Mouse (Mus musculus) heart, postnatal 0 days (tissue): ENCODE results near the gene Efnb2. TPM values are rescaled to one million over a fixed set of nuclear protein-coding genes. Genes with fewer than 3 reads are reported as not detected.

Source experiments
- ATAC-seq: fragments of 200-750 bp; cut with Nextera tagmentation; 2 replicates; pipeline ENCODE4 v1.8.0; 2017; ENCODE audit warnings: low read depth, moderate number of reproducible peaks, moderate library complexity; ENCODE audit not compliant: insufficient read depth
- DNase-seq: peaks from one replicate; pipeline ENCODE4 v3.0.0-alpha.2; 2016; ENCODE audit warnings: low spot score
- H3K27ac ChIP-seq: fragments of 300-500 bp; sonication (generic); 2 replicates; pipeline ENCODE4 v1.5.1; 2014; ENCODE audit warnings: low read depth, mild to moderate bottlenecking
- H3K27me3 ChIP-seq: fragments of 300-500 bp; sonication (generic); 2 replicates; pipeline ENCODE4 v1.6.1; 2014; ENCODE audit warnings: low read length, mixed read lengths; ENCODE audit not compliant: control insufficient read depth, insufficient read depth
- H3K36me3 ChIP-seq: fragments of 300-500 bp; sonication (generic); replicated peaks from 2 replicates; pipeline ENCODE4 v1.6.1; 2014; ENCODE audit warnings: low read length, mixed read lengths; ENCODE audit not compliant: control insufficient read depth, insufficient read depth
- H3K4me1 ChIP-seq: fragments of 300-500 bp; sonication (generic); 2 replicates; pipeline ENCODE4 v1.6.1; 2014; ENCODE audit warnings: antibody characterized with exemption; ENCODE audit not compliant: control insufficient read depth, insufficient read depth
- H3K4me2 ChIP-seq: fragments of 300-500 bp; sonication (generic); 2 replicates; pipeline ENCODE4 v1.6.1; 2014; ENCODE audit warnings: low read depth, mild to moderate bottlenecking, low read length, moderate library complexity
- H3K4me3 ChIP-seq: fragments of 300-500 bp; sonication (generic); 2 replicates; pipeline ENCODE4 v1.5.1; 2014; ENCODE audit warnings: low read depth, low read length
- H3K9ac ChIP-seq: fragments of 300-500 bp; sonication (generic); replicated peaks from 2 replicates; pipeline ENCODE4 v1.6.1; 2014; ENCODE audit warnings: low read depth, low read length, mixed read lengths
- H3K9me3 ChIP-seq: fragments of 300-500 bp; sonication (generic); replicated peaks from 2 replicates; pipeline ENCODE4 v1.6.1; 2016; ENCODE audit warnings: low read length; ENCODE audit not compliant: control insufficient read depth
- CTCF ChIP-seq: IDR thresholded peaks from 2 replicates; pipeline ENCODE4 v1.5.1; 2016; ENCODE audit warnings: antibody characterized with exemption, control low read depth, low read depth
- EP300 ChIP-seq: IDR thresholded peaks from 2 replicates; pipeline ENCODE4 v1.6.1; 2016; ENCODE audit warnings: antibody characterized with exemption, low read depth
- WGBS: fragments of 180-500 bp; shearing (Covaris S2); extraction: QIAGEN DNeasy Blood & Tissue Kit; methylation state at CpG from one replicate; pipeline ENCODE4 v1.1.7; 2014; 5-methylcytosine and 5-hydroxymethylcytosine counted together
- polyA plus RNA-seq: library from polyadenylated mRNA; unstranded; fragments of >200 nt; fragmentation: Nextera tagmentation; extraction: Ambion mirVana; gene quantifications from 2 replicates; pipeline ENCODE4 v1.2.1, GENCODE M21; 2015
- total RNA-seq: library from RNA; depleted of rRNA; stranded (reverse); fragments of >200 nt; gene quantifications from 2 replicates; pipeline ENCODE4 v1.2.3, GENCODE M21; 2014; ENCODE audit warnings: low replicate concordance

Gene Efnb2
- total and polyA plus RNA-seq, 2 experiments from 2014 or later, result 6.2 to 13.8 TPM

DNA sequence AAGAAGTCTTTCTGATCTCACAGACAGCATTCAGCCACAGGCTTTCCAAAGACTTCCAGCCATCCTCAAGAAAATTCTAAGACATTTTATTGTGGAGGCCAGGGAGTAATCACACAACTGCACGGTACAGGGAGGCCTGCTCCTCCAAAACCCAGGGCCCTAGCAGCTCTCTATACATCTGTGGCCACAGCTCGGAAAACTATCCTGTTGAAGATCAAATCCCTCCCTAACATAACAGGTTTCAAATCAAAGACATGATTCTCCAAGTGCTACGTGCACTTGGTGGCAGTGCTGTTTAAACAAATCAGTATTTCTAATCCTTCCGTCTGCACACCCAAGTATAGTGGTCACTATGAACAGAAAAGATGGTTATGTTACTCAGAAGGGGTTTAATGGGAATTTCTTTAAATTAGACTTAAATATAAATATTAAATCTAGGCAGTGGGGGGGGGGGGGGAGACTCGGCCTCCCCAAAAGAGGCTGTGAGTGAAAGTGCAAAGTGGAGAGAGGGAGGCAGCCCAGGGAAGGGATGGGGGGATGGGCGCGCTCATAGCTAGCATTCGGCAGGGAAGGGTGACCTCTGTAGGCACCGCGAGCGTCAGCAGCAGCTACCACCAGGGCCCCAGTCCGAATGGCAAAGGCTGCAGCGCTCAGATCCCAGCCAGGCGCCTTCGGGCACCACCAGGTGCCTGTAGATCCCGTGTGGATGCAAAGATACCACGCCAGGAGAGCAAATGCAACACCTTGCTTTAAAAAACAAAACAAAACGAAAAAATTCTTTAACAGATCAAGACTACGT is 2.4 kb downstream of the Efnb2 start:
- Histone ChIP-seq H3K9me3 (no peaks in the 10 kb centered on the region), H3K27ac (peak overlapping the region; percentile 18; the same call in 1 of the 2 replicates), H3K4me3 (peak overlapping the region; percentile 79), H3K4me2 (peak overlapping the region; percentile 96), H3K36me3 (no peaks in the 10 kb centered on the region), H3K27me3 (no peaks in the 10 kb centered on the region), H3K4me1 (no peaks in the 10 kb centered on the region), H3K9ac (peak overlapping the region; percentile 76)
- peak; percentile 60 for ATAC-seq
- peak; percentile 90 for DNase-seq
- WGBS, result 9% methylated on average over 19 of the region's 19 CpGs
- TF ChIP-seq CTCF, result peak; percentile 78
- TF ChIP-seq EP300, result no peak

DNA sequence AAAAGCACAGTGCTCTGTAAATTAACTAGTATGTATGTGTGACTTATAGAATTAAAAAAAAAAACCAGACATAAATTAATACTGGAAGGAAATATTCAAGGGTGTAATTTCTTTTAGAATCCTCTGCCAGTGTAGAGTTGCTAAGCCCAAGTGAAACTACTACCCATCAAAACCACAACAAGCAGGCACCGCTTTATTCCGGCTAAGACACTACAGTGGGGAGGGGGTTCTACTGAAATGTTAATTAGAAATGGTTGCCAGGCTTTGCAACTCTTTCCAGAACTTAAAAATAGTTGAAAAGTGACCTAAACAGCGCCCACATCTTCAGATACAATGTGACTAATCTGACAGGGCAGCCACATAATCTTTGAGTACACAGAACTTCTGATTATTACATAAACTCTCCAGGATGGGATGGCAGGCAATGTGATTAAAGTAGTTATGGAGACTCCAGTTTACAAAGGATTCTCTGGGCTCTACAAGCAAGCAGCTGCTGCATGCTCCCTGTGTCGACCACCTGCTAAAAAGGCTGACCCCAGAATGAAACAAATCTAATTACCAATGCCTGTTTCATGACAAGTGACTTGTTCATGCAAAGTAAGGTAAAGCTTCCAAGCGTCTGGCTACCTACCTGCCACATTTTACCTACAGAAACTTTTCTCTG is 3.2 kb downstream of the Efnb2 start:
- Histone ChIP-seq H3K4me3 (peak overlapping the region; percentile 79), H3K9me3 (no peaks in the 10 kb centered on the region), H3K36me3 (no peaks in the 10 kb centered on the region), H3K27ac (no peak overlapping the region), H3K27me3 (no peaks in the 10 kb centered on the region), H3K9ac (peak overlapping the region; percentile 40; the same call in 1 of the 2 replicates), H3K4me1 (no peaks in the 10 kb centered on the region), H3K4me2 (peak overlapping the region; percentile 96)
- TF ChIP-seq CTCF (no peak), EP300 (no peak)
- ATAC-seq (no peak), DNase-seq (no peak)
- 59% methylated on average over 5 of the region's 5 CpGs for WGBS

DNA sequence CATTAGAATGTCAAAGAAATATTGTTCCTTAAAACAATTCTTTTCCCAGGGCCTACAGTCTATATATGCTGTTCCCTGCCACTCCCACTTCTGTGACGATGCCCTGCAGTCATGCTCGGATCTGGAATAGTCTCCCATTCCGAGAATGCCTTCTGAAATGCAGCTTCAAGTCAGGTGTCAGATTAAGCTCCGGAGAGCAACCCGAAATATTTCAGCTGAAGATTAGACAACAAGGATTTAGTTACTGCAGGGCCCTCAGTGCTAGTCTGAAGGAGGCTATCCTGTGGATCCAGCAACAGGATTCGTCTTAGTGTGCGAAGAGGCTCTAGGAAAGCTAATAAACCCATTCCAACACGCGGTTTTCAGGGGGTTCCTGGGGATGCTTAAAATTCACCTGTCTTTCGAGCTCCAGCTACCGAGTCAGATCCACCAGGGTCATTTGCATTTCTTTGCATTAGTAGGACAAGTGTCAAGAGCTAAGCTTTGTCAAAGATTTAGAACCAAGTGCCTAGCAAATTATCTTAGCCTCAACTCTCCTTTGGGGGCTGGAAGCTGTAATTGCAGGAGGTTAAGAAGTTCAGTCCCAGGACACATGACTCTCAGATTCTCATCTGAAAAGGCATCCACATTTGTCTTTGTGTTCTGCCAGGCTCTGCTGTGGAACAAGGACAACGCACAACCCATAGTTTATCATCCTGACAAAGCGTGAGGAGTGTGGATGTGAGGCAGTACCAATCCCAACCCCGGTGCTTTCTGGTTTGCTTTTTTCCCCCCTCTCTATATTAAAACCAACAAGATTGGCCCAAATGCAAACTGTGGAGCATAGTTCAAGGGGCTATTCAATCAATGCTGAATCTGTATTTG is 4.2 kb downstream of the Efnb2 start:
- H3K4me3 ChIP-seq, result peak overlapping the region; percentile 79
- no peak for DNase-seq
- ATAC-seq, result no peak
- no peaks in the 10 kb centered on the region for H3K4me1 ChIP-seq
- no peaks in the 10 kb centered on the region for H3K36me3 ChIP-seq
- peak overlapping the region; percentile 96 for H3K4me2 ChIP-seq
- no peak overlapping the region for H3K27ac ChIP-seq
- no peak overlapping the region for H3K9ac ChIP-seq
- TF ChIP-seq CTCF (no peak), EP300 (no peak)
- WGBS, result 26% methylated on average over 14 of the region's 14 CpGs
- no peaks in the 10 kb centered on the region for H3K9me3 ChIP-seq
- H3K27me3 ChIP-seq, result no peaks in the 10 kb centered on the region

DNA sequence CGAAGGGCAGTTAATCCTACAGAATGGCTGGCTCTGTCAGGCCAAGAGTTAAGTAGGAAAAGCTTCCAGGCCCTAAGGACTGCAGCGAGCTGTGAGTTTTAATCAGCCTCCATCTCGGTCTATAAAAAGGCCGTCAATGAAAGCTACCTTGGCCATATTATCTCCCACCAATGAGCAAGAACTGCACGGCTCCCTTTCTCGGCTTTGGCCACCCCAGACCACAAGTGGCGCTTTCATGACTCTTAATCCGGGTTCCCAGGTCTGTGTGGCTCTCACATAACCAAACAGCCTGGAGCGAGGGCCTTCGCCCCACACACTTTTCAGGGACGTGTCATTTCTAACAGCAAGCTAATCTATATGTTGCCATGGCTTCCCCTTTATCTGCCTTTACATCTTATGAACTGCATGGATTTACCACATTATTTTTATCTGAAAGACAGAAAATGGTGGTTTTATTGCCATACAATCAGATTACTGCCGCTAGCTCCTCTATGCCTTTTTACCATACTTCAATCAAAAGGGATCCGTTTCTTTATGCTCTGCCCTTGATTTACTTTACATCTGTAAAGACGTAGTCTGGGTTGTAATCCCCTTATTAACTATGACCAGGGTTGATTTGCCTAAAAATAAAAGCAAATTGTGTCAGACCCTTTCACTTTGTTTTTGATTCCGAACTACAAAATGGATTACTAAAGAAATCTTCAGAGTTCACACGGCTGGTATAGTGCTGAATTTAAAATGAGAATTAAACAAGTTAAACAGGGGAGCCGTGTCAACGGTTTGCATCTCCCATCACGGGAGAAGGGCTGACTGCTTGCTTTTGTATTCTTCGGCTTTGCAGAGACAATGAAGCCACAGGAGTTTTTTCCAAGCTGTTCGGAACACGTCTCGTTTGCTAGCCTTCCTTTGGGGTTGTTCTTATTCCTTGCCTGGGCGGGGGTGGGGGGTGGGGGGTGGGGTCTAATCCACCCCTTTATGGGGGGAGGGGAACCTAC is 5.4 kb downstream of the Efnb2 start:
- H3K9me3 ChIP-seq, result no peaks in the 10 kb centered on the region
- peak overlapping the region; percentile 15; the same call in 1 of the 2 replicates for H3K9ac ChIP-seq
- peak overlapping the region; percentile 96 for H3K4me2 ChIP-seq
- peak overlapping the region; percentile 79 for H3K4me3 ChIP-seq
- no peak for DNase-seq
- H3K36me3 ChIP-seq, result no peaks in the 10 kb centered on the region
- no peaks in the 10 kb centered on the region for H3K27me3 ChIP-seq
- 0 out of 2 replicates have a peak, but pooled peaks cover 1% of the 10 kb centered on the region for H3K4me1 ChIP-seq
- no peak overlapping the region for H3K27ac ChIP-seq
- TF ChIP-seq CTCF, result no peak
- TF ChIP-seq EP300, result no peak
- 39% methylated on average over 24 of the region's 24 CpGs for WGBS
- no peak for ATAC-seq
